Comparison of ENCODE assay signal across 19 mouse cellular contexts in genomic region chr6:47845779-47846178, GRCm38 (mm10). TPM values are rescaled to one million over a fixed set of nuclear protein-coding genes. Genes with fewer than 3 reads are reported as not detected.
DNase-seq lines count a peak whose midpoint lies in the region; ATAC-seq and TF ChIP-seq lines count a peak whose summit lies in the region.
"Had no signal": no experiment of that assay in that cellular context is flagged by ENCODE, and none has a peak within 500 bp of the region (broad histone marks: within the 10 kb centered on the region; RNA-seq: fewer than 3 reads in every experiment).

No protein-coding gene starts in this region.

- H3K36me3 ChIP-seq in intestine, embryonic 15.5 days = no peaks in the 10 kb centered on the region
- H3K36me3 ChIP-seq in intestine, postnatal 0 days (ENCODE audit: control insufficient read depth, insufficient read depth) = 0 out of 2 replicates have a peak, but pooled peaks cover 4% of the 10 kb centered on the region
- no peaks in the 10 kb centered on the region for H3K36me3 ChIP-seq in intestine, embryonic 16.5 days (ENCODE audit: control insufficient read depth, insufficient read depth, low read length)
- peaks cover 9% of the 10 kb centered on the region for H3K36me3 ChIP-seq in embryonic facial prominence, embryonic 10.5 days (replicated peaks)

- H3K9me3 ChIP-seq in intestine, embryonic 15.5 days = no peaks in the 10 kb centered on the region
- H3K9me3 ChIP-seq in intestine, postnatal 0 days (ENCODE audit: control insufficient read depth) = no peaks in the 10 kb centered on the region
- no peaks in the 10 kb centered on the region for H3K9me3 ChIP-seq in intestine, embryonic 16.5 days (ENCODE audit: control insufficient read depth, low read length)
- no peaks in the 10 kb centered on the region for H3K9me3 ChIP-seq in embryonic facial prominence, embryonic 10.5 days
- H3K9me3 ChIP-seq: G1E had no signal

- H3K4me3 ChIP-seq in intestine, embryonic 15.5 days (replicated peaks) = no peak overlapping the region
- H3K4me3 ChIP-seq in intestine, postnatal 0 days (ENCODE audit: low read depth, low read length) = no peak overlapping the region
- H3K4me3 ChIP-seq in intestine, embryonic 16.5 days (ENCODE audit: low read length) = no peak overlapping the region
- no peak overlapping the region for H3K4me3 ChIP-seq in embryonic facial prominence, embryonic 10.5 days

- no peak for TF ChIP-seq CTCF in intestine, postnatal 0 days (IDR thresholded peaks at IDR 0.05; ENCODE audit: low read depth)

- H3K4me1 ChIP-seq in intestine, embryonic 15.5 days (replicated peaks) = no peaks in the 10 kb centered on the region
- no peaks in the 10 kb centered on the region for H3K4me1 ChIP-seq in intestine, postnatal 0 days (replicated peaks; ENCODE audit: control insufficient read depth, insufficient read depth, low read length)
- no peaks in the 10 kb centered on the region for H3K4me1 ChIP-seq in intestine, embryonic 16.5 days (ENCODE audit: control insufficient read depth, insufficient read depth, low read length)
- H3K4me1 ChIP-seq in embryonic facial prominence, embryonic 10.5 days = no peaks in the 10 kb centered on the region

- no peaks in the 10 kb centered on the region for H3K27me3 ChIP-seq in intestine, embryonic 15.5 days (replicated peaks)
- H3K27me3 ChIP-seq in intestine, postnatal 0 days (replicated peaks; ENCODE audit: control insufficient read depth, insufficient read depth, low read length) = no peaks in the 10 kb centered on the region
- H3K27me3 ChIP-seq in intestine, embryonic 16.5 days (replicated peaks; ENCODE audit: control insufficient read depth, insufficient read depth, low read length) = no peaks in the 10 kb centered on the region
- H3K27me3 ChIP-seq in embryonic facial prominence, embryonic 10.5 days (replicated peaks; ENCODE audit: low read depth, poor library complexity, severe bottlenecking) = no peaks in the 10 kb centered on the region
- H3K27me3 ChIP-seq: CH12.LX, Patski had no signal

- no peak overlapping the region for H3K27ac ChIP-seq in intestine, embryonic 15.5 days
- no peak overlapping the region for H3K27ac ChIP-seq in intestine, postnatal 0 days (ENCODE audit: low read depth, low read length)
- peak overlapping the region; percentile 24 for H3K27ac ChIP-seq in intestine, embryonic 16.5 days (ENCODE audit: low read length)
- no peak overlapping the region for H3K27ac ChIP-seq in embryonic facial prominence, embryonic 10.5 days (replicated peaks)

- DNase-seq in embryonic facial prominence, embryonic 10.5 days (ENCODE audit: low spot score) = no peak
- DNase-seq: adrenal gland, adult 2 months; adrenal gland, adult 8-10 months; adrenal gland, postnatal 10 days; adrenal gland, postnatal 14 days; adrenal gland, postnatal 25 days; adrenal gland, postnatal 36 days; B cell, adult 2 months; cerebellum, adult 11 months; cerebellum, adult 11-12 months; cerebellum, adult 18-20 months had no signal

- H3K4me2 ChIP-seq in intestine, embryonic 15.5 days (replicated peaks) = no peak overlapping the region
- no peak overlapping the region for H3K4me2 ChIP-seq in intestine, postnatal 0 days (replicated peaks; ENCODE audit: low read depth)
- no peak overlapping the region for H3K4me2 ChIP-seq in intestine, embryonic 16.5 days (ENCODE audit: low read depth, low read length)

- ATAC-seq in intestine, embryonic 15.5 days = peak; percentile 77
- ATAC-seq in intestine, postnatal 0 days = no peak
- ATAC-seq in intestine, embryonic 16.5 days = peak; percentile 91
- ATAC-seq: activated CD4-positive, CD25-positive, alpha-beta regulatory T cell, adult 4 months; CD4-positive, CD25-positive, alpha-beta regulatory T cell, adult 4 months; Patski had no signal

- H3K9ac ChIP-seq in intestine, embryonic 15.5 days = no peak overlapping the region
- no peak overlapping the region for H3K9ac ChIP-seq in intestine, postnatal 0 days (ENCODE audit: low read depth, low read length)
- H3K9ac ChIP-seq in intestine, embryonic 16.5 days (ENCODE audit: low read depth, low read length) = peak overlapping the region; percentile 25; the same call in 1 of the 2 replicates

RNA-seq across cellular contexts. Expression of gene Zfp398, which starts 10.3 kb away (rescaled TPM):
- 6.8 and 8.2 TPM in 2 replicates for polyA plus RNA-seq in intestine, embryonic 15.5 days (2015; fragmentation: Nextera tagmentation; extraction: Ambion mirVana)
- polyA plus RNA-seq in intestine, postnatal 0 days (2015; fragmentation: Nextera tagmentation; extraction: Ambion mirVana) = 2.8 and 3.8 TPM in 2 replicates
- polyA plus RNA-seq in intestine, embryonic 16.5 days (2015; fragmentation: Nextera tagmentation; extraction: Ambion mirVana) = 5.8 and 6.6 TPM in 2 replicates
- 8.6 TPM in 2 replicates for polyA plus RNA-seq in embryonic facial prominence, embryonic 10.5 days (2016; fragmentation: Nextera tagmentation; extraction: Ambion mirVana)

RNA-seq across cellular contexts. Expression of gene Zfp786, which starts 15.1 kb away (rescaled TPM):
- polyA plus RNA-seq in intestine, embryonic 15.5 days (2015; fragmentation: Nextera tagmentation; extraction: Ambion mirVana) = 2.3 and 2.4 TPM in 2 replicates
- polyA plus RNA-seq in intestine, postnatal 0 days (2015; fragmentation: Nextera tagmentation; extraction: Ambion mirVana) = 0.61 and 0.69 TPM in 2 replicates
- 2.0 and 2.4 TPM in 2 replicates for polyA plus RNA-seq in intestine, embryonic 16.5 days (2015; fragmentation: Nextera tagmentation; extraction: Ambion mirVana)
- polyA plus RNA-seq in embryonic facial prominence, embryonic 10.5 days (2016; fragmentation: Nextera tagmentation; extraction: Ambion mirVana) = 7.6 and 8.0 TPM in 2 replicates
- polyA plus RNA-seq: activated CD4-positive, CD25-positive, alpha-beta regulatory T cell, adult 4 months; CD4-positive, CD25-positive, alpha-beta regulatory T cell, adult 4 months had no signal

RNA-seq across cellular contexts. Expression of gene Zfp282, which starts 31.2 kb away (rescaled TPM):
- polyA plus RNA-seq in intestine, embryonic 15.5 days (2015; fragmentation: Nextera tagmentation; extraction: Ambion mirVana) = 12.0 and 12.1 TPM in 2 replicates
- 5.3 TPM in 2 replicates for polyA plus RNA-seq in intestine, postnatal 0 days (2015; fragmentation: Nextera tagmentation; extraction: Ambion mirVana)
- 8.9 and 9.8 TPM in 2 replicates for polyA plus RNA-seq in intestine, embryonic 16.5 days (2015; fragmentation: Nextera tagmentation; extraction: Ambion mirVana)
- polyA plus RNA-seq in embryonic facial prominence, embryonic 10.5 days (2016; fragmentation: Nextera tagmentation; extraction: Ambion mirVana) = 17.9 and 18.5 TPM in 2 replicates

RNA-seq across cellular contexts. Expression of gene Pdia4, which starts 32.5 kb away (rescaled TPM):
- 304 and 326 TPM in 2 replicates for polyA plus RNA-seq in intestine, embryonic 15.5 days (2015; fragmentation: Nextera tagmentation; extraction: Ambion mirVana)
- polyA plus RNA-seq in intestine, postnatal 0 days (2015; fragmentation: Nextera tagmentation; extraction: Ambion mirVana) = 95.9 and 97.3 TPM in 2 replicates
- polyA plus RNA-seq in intestine, embryonic 16.5 days (2015; fragmentation: Nextera tagmentation; extraction: Ambion mirVana) = 332 and 340 TPM in 2 replicates
- polyA plus RNA-seq in embryonic facial prominence, embryonic 10.5 days (2016; fragmentation: Nextera tagmentation; extraction: Ambion mirVana) = 323 and 333 TPM in 2 replicates
